Mouse (Mus musculus) retina, adult 2 months (tissue): ENCODE measurements around the gene Pf4.

Source experiments
- DNase-seq: peaks from one replicate; pipeline ENCODE4 v3.0.0-alpha.2; 2012; ENCODE audit warnings: low read depth, low spot score

Pf4 gene

DNA sequence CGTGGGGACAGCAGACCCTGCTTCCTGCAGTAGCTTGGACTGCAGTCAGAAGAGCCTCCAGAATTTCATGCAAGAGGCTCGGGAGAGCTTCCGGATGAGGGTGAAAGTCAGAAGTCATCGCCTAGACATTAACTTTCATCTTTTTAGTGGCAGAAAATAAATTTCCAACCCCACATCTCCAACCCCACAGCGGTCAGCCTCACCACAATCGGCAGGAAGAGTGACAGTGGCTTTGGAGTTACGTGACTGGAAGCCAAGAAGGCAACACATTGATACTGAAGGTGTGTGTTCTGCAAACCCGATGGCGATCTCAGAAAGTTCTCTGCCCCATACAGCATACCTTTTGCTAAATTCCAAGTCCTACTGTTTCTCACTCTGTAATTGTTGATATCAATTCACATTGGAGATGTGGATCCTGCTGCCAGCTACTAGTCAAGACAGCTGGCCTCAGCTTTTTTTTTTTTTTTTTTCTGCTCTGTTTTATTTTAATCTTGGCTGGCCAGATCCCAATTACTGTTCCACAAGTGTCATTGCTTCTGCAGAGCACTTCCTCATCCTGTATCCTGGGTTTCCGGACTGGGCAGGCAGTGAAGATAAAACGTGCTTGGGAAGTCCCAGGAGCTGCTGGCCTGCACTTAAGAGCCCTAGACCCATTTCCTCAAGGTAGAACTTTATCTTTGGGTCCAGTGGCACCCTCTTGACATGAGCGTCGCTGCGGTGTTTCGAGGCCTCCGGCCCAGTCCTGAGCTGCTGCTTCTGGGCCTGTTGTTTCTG, at the start of gene Pf4:
Gene Pf4, plus strand, starts transcription at position 556 of the 774 bp plus-strand sequence.
- DNase-seq: no peak

DNA sequence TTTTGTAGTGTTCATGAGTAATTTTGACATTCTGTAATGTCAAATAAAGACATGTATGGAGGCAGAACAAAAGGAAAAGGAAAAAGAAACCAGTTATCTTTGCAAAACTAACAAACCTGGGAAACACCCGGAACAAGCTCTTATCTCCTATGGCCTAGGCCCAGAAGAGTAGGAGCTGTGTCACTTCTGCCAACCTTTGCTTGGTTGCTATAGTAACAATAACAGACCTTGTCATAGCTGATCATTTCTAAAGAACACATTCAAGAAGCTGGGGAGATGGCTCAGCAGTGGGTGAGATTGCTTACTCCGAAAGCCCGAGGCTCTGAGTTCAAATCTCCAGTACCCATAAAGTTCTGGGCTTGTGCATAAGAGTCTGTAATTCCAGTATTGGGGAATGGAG, 49.6 kb upstream of the Pf4 start:
- DNase-seq: no peak

DNA sequence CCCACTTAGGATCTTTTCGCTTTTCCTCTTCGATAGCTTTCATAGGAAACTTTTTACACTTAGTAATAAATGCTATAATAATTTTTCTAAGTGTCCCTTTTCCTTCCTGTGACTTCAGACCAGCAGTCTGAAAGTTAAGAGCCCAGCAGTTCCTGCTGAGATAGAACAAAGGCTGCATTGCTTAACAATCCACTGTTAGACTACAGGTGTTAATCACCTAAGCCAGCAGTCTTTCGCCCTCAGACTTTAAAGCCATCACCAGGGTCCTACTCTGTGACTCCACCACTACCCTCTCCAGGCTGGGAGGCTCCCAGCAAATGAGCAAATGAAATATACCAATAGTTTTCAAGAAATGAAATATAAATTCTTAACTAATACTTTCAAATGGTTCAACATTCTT, 44.0 kb upstream of the Pf4 start:
- DNase-seq: no peak

DNA sequence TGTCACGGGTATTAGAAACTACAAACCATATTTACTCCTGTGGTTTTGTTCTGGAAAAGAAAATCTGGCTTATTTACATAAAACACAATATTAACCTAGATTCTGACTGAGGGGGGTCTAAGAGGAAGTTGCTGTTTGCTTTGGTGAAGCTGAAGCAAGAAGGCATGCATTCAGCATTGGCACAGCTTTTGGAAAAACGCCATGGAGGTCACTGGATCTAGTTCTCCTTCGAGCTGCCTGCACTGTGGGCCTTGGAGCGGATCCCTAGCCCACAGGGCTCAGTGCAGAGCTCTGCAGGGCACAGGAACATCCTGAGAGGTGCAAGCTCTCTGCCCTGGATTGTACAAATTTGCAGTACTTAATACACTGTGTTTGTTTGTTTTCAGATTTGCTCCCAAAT, 40.8 kb upstream of the Pf4 start:
- no peak for DNase-seq

DNA sequence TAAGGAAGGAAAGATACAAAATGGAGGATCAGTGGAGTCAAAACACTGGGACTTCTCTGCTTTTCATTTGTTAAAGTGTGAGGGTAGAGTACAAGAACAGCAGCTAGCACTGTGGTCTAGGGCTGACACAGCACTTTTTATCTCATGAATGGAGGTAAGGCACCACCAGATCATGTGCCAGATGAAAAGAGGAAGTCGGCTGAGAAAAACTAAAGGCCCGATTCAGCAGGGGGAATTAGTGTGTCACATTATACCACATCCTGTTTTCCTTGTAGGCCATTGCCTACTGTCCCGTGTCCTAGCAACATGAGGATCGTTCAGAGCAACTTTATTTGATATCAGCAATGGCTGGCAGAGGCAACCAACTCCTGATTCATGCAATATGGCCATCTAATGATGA, 30.2 kb upstream of the Pf4 start:
- DNase-seq: no peak

DNA sequence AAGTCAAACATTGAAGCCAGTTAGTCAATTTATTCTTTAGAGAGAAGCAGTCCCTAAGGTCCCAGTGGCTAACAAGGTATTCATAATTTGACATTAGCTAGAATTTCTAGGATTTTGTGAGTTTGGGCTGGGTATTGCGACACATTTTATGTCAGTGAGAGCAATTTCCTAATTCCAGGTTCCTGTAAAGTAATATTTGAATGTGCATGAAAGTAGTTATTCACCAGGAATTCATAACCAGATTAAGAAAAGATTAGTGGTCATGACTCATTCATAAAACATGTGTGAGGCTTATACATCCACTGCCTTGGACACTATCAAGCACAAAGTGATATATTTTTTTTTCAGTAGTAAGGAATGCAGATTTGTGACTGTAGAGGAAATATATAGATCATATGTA, 18.3 kb upstream of the Pf4 start:
- DNase-seq: no peak

DNA sequence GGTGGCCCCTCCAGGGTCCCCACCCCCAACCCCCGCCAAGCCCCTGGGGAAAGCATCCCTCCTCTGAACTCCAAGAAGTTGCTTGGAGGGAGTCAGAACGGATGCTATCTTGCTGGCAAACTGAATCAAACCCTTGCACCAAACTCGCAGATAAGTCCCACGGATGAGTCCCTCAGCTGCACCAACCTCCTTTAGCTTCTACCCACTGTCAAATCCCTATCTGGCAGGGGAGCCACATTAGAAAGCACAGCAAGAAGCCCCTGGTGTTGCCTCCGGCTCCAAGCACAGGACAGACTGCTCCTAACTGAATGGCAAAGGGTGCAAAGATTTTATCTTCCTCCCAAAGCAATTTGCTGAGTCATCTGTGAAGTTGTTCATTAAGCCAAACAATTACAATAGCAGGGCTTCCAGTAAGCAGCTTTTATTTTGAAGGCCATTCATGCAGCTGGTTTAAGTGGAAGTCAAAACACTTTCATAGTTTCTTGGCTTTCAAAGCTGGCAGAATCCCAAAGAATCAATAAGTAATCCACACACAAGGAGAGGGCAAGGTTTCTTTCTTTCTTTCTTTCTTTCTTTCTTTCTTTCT, 14.1 kb upstream of the Pf4 start:
- no peak for DNase-seq

DNA sequence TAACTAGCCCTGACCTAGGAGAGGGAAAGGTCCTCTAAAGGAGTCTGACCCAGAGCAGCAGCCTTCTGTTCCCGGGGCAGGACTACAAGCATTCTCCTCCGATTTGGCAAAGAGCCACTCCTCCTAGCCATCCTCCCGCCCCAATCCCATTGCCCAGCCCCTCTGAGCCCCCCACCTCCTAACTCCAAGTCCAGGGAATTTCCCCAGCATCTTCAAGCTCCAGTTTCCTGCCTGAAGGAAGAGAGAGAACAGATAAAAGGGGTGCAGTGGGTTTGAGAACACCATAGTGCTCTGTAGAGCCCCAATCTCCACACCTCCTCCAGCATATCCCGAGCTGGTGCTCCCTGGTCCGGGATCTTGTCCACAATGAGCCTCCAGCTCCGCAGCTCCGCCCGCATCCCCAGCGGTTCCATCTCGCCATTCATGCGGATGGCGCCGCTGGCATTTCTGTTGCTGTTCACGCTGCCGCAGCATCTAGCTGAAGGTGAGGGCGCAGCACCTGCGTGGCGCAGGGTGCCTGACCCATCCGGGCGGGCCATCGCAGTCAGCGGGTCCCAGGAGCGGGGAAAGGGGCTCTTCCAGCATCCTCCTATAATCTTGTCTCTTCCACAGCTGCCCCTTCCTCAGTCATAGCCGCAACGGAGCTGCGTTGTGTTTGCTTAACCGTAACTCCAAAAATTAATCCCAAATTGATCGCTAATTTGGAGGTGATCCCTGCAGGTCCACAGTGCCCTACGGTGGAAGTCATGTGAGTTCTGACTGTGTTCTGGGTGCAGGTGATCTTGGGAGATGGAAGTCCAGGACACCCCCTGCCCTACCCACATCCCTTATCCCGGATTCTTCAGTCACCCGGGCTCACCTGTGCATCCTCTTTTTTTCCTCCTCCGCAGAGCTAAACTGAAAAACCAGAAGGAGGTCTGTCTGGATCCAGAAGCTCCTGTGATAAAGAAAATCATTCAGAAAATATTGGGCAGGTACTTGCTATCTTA, 12.9 kb upstream of the Pf4 start, which contains the start of gene Cxcl5:
Gene Cxcl5, plus strand, starts transcription at position 284 of the 989 bp plus-strand sequence.
- no peak for DNase-seq

DNA sequence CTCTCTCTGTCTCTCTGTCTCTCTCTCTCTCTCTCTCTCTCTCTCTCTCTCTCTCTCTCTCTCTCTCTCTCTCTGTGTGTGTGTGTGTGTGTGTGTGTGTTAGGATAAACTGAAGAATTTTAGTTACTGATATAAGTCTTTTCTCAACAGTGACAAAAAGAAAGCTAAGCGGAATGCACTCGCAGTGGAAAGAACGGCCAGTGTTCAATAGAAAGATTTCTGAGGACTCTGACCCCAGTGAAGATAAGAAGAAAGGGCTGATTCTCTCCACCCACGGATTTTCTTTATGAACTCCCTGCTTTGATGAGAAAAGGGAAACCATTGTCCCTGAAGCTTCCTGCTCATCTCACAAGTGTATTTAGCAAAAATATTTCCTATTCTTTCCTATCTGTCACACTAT, 11.9 kb upstream of the Pf4 start:
- DNase-seq: no peak

DNA sequence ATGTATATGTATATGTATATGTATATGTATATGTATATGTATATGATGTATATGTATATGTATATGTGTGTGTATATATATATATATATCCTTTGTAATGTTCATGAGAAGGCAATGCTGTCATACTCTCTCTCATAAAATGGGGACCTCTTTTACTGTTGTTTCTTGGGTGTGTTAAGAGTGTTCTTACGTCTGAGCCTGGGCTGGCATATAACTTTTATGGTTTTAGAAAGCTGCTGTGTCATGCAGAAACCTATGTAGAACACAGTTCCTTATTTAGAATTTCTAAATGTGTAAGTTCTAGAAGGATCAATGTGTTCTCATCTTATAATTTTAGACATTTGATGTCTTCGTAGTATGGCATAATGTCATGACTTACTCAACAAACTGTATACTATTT, 11.4 kb upstream of the Pf4 start:
- DNase-seq: no peak

DNA sequence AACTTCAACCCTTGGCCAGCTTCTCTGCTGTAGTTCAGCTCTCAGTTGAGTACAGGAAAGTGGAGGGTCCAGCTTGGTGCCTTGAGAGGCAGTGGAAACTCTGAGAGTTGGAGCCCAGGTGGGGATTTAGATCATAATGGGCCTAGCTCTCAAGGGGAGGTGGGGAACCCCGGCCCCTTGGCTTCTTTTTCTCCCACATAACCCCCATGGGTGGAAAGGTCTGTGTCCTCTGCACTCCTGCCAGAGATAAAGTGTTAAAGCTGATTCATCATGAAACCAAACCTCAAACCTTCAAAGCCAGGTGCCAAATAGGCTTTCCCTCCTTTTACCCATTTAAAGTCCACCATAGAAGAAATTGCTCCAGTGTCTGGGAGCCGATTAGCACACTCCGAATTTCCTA, 10.4 kb upstream of the Pf4 start:
- no peak for DNase-seq

DNA sequence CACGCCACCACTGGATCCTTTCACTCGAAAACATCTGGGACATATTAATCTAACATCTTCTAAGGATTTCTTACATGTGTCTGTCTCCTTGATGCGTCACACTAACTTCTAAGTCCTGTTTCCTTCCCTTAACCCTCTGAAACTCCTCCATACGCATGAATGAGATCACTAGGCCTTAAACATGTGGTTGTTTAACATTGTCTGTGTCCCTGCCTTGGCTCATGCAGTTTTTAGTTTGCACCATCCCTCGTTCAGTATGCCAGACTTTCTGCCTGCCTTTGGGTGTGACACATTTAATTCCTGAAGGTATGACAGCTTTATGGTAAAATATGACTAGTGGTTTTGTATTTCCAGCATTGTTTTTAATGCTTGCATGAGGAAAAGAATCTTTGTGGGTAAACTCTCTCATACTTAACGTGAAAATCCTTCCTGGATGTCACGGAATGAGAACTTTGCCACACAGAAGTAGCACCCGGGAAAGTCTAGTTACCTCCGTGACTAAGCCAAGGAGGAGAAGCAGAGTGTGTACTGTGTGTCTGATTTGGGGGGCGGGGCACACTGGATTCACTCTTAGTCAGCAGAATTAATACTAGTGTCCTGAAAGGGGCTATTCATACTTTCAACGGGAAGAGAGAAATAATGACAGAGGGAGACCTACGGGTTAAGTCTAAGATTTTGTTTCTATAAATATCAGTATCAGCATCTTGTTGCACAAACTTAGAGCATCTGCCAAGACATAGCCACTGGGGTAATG, 8.1 kb upstream of the Pf4 start:
- DNase-seq: no peak

DNA sequence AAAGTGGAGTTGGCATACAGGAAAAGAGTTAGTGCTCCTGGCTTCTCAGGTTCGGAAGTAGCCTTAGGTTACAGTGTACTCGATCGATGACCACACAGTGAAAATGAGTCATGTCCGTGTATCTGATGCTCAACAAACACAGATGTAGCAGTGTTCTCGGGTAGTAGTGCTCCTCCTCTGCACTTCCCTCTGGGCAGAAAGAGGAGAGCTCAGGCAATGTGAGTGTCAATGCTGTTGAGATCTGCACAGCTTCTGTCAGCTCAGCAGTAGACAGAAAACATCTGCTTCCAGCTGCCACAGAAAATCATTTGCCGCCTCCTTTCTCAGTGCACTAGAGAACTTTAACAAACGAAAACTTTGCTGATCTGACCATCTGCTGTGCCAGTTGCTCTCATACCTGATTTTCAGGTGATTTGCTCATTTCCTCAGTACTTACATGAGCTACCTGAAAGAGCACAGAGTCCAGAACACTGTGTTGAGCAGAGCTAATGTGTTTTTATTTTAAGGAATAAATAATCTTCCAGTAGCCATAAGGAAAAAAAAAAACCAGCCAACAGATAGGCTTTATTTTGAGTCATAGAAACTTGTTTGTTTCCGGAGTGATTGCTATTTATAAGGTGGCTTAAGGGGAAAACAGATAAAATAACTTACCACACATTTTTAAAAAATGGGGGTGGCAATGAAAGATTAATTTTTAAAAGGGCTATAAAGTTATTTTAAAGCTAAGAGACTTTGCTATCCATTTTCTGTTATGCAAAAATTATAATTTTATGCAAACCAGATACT, 6.2 kb upstream of the Pf4 start:
- no peak for DNase-seq

DNA sequence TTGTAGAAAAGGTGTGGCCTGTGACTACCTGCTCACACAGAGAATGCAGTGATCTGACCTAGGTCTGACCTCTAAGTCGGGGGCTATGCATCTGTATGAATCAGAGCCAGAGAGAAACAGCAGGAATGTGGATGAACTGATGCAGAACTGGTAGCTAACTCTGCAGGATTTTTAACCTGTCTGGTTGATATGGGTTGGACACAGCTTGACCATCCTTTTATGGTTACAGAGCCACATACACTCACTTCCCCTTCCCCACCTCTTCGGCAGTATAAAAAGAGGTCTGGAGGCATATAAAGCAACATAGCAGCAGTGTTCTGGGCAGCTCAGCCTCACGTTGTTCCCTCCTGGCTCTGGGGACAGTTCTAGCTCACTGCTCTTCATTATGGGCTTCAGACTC, 4.0 kb upstream of the Pf4 start, which contains the start of gene Ppbp:
Gene Ppbp, plus strand, starts transcription at position 301 of the 400 bp plus-strand sequence.
- no peak for DNase-seq

DNA sequence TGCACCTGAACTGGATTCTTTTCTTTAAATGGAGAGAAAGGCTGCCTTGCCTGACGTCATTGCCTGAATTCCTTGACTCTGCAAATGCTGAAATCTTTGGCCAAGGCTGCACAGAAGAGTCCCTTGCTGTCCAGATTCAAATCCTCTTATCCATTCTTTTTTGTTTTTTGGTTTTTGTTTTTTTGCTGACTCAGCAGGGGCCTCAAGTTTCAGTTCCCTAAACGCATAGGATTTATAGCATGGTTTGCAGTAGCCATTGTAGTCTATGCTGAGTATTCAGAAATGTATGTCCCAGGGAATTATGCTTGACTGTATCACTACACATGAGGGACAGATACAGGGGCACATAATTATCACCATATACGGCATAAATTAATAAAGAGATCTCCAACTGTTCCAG, 866 bp upstream of the Pf4 start:
- no peak for DNase-seq

DNA sequence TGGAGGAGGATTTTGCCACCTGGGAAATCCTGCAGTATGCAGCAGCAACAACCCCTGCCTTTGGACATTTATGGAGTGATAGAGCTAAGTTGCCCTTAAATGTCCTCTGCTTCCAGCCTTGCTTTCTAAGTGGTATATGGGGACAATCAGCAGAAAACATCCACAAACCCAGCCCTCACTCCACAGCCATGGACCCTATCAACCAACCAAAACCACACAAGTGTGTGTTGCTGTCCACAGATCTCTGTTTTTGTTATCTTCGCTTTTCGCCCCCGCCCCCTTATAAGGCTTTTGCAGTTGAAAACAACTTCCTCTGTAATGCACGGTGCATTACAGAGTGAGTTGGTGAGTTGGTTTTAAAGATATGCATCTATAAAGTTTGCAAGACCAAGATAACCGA, 3.3 kb downstream of the Pf4 start:
- DNase-seq: no peak

DNA sequence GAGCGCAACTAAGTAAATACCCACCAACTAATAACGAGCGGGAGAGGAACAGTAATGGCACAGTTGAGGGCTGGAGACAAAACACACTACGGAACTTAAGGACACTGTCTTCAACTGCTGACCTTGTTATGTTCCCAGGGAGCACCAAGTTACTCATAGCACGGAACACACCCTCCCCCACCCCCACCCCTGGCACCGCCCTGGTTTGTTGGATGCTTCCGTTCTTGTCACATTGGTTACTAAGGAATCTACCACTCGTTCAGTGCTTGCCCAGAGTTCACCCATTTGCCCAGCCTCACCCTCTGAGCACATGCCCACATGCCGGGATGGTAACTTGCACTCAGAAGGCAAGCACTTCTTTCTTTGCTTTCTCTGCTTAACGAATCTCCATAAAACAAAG, 5.4 kb downstream of the Pf4 start:
- DNase-seq: no peak

DNA sequence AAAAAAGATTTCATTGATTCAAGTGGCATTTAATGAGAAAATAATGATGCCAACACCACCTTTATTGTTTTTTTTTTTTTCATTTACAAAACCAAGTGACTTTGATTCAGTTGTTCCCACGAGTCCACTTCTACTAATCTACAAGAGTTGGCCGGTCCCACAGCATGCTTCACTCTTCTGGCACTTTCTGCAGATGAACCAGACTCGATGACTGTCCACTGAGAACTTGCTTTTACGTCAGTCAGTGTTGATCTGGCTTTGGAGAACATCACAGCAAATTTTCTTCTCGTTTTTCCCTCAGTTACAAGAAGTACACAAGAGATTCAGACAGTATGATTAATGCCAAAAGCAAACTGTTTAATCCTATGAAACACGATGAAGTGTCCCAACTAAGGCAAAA, 6.6 kb downstream of the Pf4 start:
- DNase-seq: no peak

DNA sequence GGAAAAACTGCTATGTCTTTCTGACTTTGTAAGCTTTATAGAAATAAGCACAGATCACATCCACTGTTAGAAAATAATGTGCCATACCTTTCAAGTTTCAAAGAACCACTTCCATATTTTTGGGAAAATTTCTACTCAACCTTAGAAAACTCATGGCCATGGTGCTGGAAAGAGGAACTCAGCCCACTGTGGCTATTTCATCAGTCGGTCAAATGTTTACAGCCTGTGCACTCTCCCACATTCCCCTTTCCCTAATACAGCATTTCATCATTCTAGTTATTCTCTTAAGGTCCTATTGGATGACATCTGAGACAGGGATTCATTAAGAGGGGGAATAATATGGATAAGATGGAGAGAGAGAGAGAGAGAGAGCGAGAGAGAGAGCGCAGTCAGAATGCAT, 11.5 kb downstream of the Pf4 start:
- DNase-seq: no peak

DNA sequence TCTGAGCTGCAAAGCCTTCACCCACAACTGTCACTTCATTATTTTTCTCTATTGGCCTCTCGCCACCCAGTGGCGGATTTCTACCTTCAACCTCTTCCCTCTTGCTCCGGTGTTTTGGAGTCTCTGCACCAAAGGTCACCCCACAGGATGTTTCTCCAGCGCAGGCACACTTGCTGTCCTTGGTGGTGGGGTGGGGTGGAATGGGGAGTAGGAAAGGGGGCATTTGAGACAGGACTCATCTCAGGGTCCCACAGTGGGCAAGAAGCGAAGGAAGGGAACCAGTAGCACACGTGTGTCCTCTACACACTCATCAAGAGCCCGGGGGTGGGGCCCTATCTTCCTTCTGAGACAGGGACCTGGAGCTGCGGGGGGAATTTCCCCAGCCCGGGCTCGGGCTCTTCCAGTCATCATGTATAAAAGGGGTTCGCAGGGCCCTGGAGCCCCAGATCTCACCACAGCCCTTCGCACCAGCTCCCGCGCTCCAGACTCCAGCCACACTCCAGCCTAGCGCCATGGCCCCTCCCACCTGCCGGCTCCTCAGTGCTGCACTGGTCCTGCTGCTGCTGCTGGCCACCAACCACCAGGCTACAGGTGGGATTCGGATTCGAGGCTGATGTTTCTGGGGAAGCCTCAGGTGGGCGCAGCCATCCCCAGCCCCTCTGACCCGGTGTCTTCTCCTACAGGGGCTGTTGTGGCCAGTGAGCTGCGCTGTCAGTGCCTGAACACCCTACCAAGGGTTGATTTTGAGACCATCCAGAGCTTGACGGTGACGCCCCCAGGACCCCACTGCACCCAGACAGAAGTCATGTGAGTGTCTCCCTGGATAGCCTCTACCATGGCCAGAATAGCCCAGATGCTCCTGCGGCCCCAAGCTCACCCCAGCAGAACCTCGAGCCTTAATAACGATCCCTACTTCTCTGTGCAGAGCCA, 13.7 kb downstream of the Pf4 start, which contains the start of gene Cxcl3:
Gene Cxcl3, plus strand, starts transcription at position 445 of the 930 bp plus-strand sequence.
- peak; percentile 3 for DNase-seq
